Mouse (Mus musculus): ENCODE results near the gene Vash2. TPM values are rescaled to one million over a fixed set of nuclear protein-coding genes. Genes with fewer than 3 reads are reported as not detected.

Gene Vash2
- polyA plus RNA-seq, 1 experiment from 2014 or later: 66.2 TPM

DNA sequence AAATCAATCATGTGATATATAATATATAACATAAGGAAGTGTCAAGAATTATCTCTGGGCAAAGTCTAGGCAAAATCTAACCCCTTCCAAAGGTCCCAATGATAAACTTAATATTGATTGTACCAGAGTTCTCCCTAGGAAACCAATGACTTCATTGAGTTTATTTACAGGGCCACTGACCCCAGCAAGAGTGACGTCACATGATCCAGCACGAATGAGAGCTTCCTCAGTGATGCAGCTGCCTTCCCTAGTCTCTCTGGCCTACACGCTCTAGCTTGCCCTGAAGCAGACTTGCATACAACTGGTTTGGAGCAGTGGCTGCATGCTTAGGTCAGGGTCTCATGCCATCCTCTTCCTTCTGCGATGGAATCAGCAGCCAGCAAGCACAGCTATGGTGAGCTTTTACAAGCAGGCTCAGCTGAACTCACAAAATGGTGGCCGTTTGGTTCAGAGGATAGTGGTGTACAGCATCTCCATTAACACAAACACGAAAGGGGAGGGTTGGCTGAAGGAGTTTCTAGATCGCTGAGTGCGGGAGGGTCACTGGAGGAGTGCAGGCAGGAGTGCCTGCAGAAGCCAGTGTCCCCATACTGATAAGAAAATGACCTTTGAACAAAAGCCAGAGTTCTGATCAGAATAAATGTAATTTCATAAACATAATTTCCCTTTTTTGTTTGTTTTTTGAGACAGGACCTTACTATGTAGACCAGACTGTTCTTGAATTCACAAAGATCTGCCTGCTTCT is 59.2 kb downstream of the Vash2 start:
- H3K9me3 ChIP-seq (replicated peaks; ENCODE audit: control insufficient read depth, low read length): no peaks in the 10 kb centered on the region
- H3K27ac ChIP-seq (ENCODE audit: low read depth, low read length): no peak overlapping the region
- H3K4me3 ChIP-seq (ENCODE audit: low read depth, low read length): no peak overlapping the region
- no peak for ATAC-seq (replicated peaks; ENCODE audit: insufficient number of reproducible peaks, low FRiP score, low TSS enrichment)
- H3K4me1 ChIP-seq (ENCODE audit: control insufficient read depth, insufficient read depth, low read length): no peaks in the 10 kb centered on the region
- WGBS (ENCODE audit: insufficient replicate concordance): 70% methylated on average over 8 of the region's 8 CpGs
- no peaks in the 10 kb centered on the region for H3K27me3 ChIP-seq (ENCODE audit: control insufficient read depth, insufficient read depth, low read length)
- H3K9ac ChIP-seq (ENCODE audit: low read depth, low read length): no peak overlapping the region
- H3K4me2 ChIP-seq: no peak overlapping the region
- H3K36me3 ChIP-seq (ENCODE audit: control insufficient read depth, insufficient read depth, low read length): no peaks in the 10 kb centered on the region

DNA sequence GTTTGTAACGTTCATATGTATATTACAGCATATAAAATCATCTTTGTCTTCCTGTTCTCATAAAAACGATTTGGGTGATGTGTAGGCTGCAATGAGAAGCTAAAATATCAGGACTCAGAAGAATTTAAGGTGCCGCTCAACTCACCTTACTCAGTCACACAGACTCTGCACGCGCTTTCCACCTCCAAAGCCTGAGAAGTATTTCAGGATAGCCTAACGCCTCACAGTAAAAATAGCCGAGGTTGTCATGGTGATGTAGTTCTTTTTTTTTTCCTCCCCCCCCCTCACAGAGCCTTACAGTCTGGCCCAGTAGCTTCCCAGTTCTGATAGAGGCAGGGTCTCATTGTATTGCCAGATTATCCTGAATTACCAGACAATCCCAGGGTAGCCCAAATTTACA is 60.2 kb downstream of the Vash2 start:
- Histone ChIP-seq H3K4me3 (ENCODE audit: low read depth, low read length) (no peak overlapping the region), H3K4me1 (ENCODE audit: control insufficient read depth, insufficient read depth, low read length) (no peaks in the 10 kb centered on the region), H3K9ac (ENCODE audit: low read depth, low read length) (no peak overlapping the region), H3K9me3 (replicated peaks; ENCODE audit: control insufficient read depth, low read length) (no peaks in the 10 kb centered on the region), H3K27me3 (ENCODE audit: control insufficient read depth, insufficient read depth, low read length) (no peaks in the 10 kb centered on the region), H3K36me3 (ENCODE audit: control insufficient read depth, insufficient read depth, low read length) (no peaks in the 10 kb centered on the region), H3K4me2 (no peak overlapping the region), H3K27ac (ENCODE audit: low read depth, low read length) (no peak overlapping the region)
- no peak for ATAC-seq (replicated peaks; ENCODE audit: insufficient number of reproducible peaks, low FRiP score, low TSS enrichment)
- 48% methylated on average over 7 of the region's 7 CpGs for WGBS (ENCODE audit: insufficient replicate concordance)

DNA sequence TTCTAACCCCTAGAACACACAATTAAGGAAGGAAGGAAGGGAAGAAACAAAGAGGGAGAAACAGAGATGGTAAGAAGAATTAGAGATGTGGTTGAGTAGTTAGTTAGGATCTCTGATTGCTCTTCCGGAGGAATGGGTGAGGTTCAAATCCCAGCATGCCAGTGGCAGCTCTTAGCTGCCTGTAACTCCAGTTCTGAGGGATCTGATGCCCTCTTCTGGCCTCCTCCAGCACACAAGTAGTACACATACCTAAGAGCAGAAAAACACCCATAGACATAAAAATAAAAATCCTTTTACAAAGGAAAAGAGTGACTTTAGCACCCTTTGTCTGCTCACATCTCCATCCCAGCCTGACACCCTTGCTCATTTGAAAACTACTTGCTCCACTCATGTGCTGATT is 66.5 kb downstream of the Vash2 start:
- Histone ChIP-seq H3K9me3 (replicated peaks; ENCODE audit: control insufficient read depth, low read length) (no peaks in the 10 kb centered on the region), H3K4me2 (no peak overlapping the region; the same call in 1 of the 2 replicates), H3K36me3 (ENCODE audit: control insufficient read depth, insufficient read depth, low read length) (no peaks in the 10 kb centered on the region), H3K27me3 (ENCODE audit: control insufficient read depth, insufficient read depth, low read length) (no peaks in the 10 kb centered on the region), H3K4me3 (ENCODE audit: low read depth, low read length) (no peak overlapping the region), H3K27ac (ENCODE audit: low read depth, low read length) (no peak overlapping the region), H3K4me1 (ENCODE audit: control insufficient read depth, insufficient read depth, low read length) (peaks cover 5% of the 10 kb centered on the region; the same call in 1 of the 2 replicates), H3K9ac (ENCODE audit: low read depth, low read length) (no peak overlapping the region)
- ATAC-seq (replicated peaks; ENCODE audit: insufficient number of reproducible peaks, low FRiP score, low TSS enrichment): no peak
- 36% methylated on average over 1 of the region's 1 CpGs for WGBS (ENCODE audit: insufficient replicate concordance)

DNA sequence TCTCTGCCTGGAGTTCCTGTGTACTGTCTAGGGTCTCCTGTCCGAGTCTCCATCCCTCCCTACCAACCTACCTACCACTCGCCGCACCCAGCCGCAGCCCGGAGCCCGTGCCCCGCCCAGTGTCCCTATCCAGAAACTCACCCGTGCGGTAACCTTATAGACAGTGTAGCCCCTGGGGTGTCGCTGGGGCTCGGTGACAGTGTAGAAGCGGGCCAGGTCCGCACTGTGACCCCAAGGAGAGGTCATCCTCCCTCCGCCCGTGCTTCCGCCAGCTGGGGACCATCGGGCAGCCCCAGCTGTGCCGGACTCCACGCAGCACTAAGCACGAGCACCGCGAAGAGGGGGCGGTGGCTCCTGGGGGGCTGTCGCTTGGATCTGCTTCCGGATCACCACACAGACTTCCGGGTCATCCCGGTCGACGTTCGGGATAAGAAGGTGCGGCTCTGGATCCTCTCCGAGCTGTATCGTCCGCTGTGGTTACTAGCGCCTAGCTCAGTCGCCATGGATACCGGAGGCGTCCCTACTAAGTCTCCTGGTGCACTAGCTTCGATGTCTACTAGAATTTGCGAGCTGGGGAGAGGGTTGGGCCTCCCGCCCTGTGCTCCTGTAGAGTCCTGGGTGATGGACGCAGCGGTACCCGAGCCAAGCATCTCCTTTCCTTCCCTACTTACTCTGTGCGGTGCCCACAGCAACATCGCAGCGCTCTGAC is 67.5 kb downstream of the Vash2 start, which contains the start of gene Rps6kc1:
Gene Rps6kc1, minus strand, starts transcription at position 356 of the 709 bp plus-strand sequence.
- peak within 1 kb of the TSS; percentile 89 for H3K9ac ChIP-seq (ENCODE audit: low read depth, low read length)
- peak within 1 kb of the TSS; percentile 94 for H3K4me2 ChIP-seq
- peaks cover 5% of the 10 kb centered on the region; the same call in 1 of the 2 replicates for H3K4me1 ChIP-seq (ENCODE audit: control insufficient read depth, insufficient read depth, low read length)
- peak within 1 kb of the TSS; percentile 96 for H3K4me3 ChIP-seq (ENCODE audit: low read depth, low read length)
- peak within 1 kb of the TSS; percentile 15; the same call in 1 of the 2 replicates for H3K27ac ChIP-seq (ENCODE audit: low read depth, low read length)
- H3K36me3 ChIP-seq (ENCODE audit: control insufficient read depth, insufficient read depth, low read length): no peaks in the 10 kb centered on the region
- H3K27me3 ChIP-seq (ENCODE audit: control insufficient read depth, insufficient read depth, low read length): no peaks in the 10 kb centered on the region
- no peaks in the 10 kb centered on the region for H3K9me3 ChIP-seq (replicated peaks; ENCODE audit: control insufficient read depth, low read length)
- peak; percentile 88 for ATAC-seq (replicated peaks; ENCODE audit: insufficient number of reproducible peaks, low FRiP score, low TSS enrichment)
- WGBS (ENCODE audit: insufficient replicate concordance): under 1% methylated on average over 47 of the region's 47 CpGs

DNA sequence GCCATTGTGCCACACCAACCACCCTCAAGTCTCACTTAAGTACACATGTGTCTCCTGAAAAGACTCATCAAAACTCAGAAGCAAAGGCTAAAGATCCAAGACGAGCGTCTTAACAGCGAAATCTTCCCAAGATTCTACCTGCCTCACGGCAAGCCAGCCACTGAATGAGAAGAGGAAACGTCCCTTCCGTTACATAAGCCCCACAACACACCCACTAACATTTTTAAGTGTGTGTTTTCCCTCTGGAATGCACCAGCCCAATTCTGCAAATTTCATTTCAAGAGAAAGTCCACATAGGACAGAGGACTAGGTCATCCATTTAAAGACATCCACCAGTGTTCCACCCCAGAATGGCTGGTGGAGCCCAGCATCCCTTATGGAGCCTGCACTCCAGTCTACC is 68.3 kb downstream of the Vash2 start:
- peak overlapping the region; percentile 89 for H3K9ac ChIP-seq (ENCODE audit: low read depth, low read length)
- H3K27me3 ChIP-seq (ENCODE audit: control insufficient read depth, insufficient read depth, low read length): no peaks in the 10 kb centered on the region
- no peaks in the 10 kb centered on the region for H3K9me3 ChIP-seq (replicated peaks; ENCODE audit: control insufficient read depth, low read length)
- H3K27ac ChIP-seq (ENCODE audit: low read depth, low read length): no peak overlapping the region
- peak overlapping the region; percentile 94 for H3K4me2 ChIP-seq
- peak overlapping the region; percentile 96 for H3K4me3 ChIP-seq (ENCODE audit: low read depth, low read length)
- ATAC-seq (replicated peaks; ENCODE audit: insufficient number of reproducible peaks, low FRiP score, low TSS enrichment): no peak
- H3K4me1 ChIP-seq (ENCODE audit: control insufficient read depth, insufficient read depth, low read length): peaks cover 5% of the 10 kb centered on the region; the same call in 1 of the 2 replicates
- WGBS (ENCODE audit: insufficient replicate concordance): 70% methylated on average over 6 of the region's 6 CpGs
- H3K36me3 ChIP-seq (ENCODE audit: control insufficient read depth, insufficient read depth, low read length): no peaks in the 10 kb centered on the region

DNA sequence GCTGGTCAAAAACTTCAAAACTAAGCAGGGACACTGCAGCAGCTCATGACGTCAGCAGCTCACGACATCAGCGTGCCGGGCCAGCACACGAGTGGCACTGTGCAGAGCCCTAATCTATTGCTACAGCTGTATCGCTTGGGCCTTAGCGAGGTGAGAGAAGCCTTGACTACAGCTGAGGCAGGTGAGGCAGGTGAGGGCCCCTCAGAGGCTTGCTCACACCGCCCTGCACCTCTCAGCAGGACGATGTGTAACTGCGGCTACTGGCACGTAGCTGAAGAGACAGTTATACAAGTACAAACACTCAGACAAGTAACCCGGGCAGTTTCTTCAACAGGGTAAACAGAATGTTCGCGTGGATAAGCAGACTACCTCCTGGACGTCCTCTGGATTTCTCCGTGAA is 74.4 kb downstream of the Vash2 start:
- H3K27ac ChIP-seq (ENCODE audit: low read depth, low read length): no peak overlapping the region
- WGBS (ENCODE audit: insufficient replicate concordance): 91% methylated on average over 16 of the region's 16 CpGs

DNA sequence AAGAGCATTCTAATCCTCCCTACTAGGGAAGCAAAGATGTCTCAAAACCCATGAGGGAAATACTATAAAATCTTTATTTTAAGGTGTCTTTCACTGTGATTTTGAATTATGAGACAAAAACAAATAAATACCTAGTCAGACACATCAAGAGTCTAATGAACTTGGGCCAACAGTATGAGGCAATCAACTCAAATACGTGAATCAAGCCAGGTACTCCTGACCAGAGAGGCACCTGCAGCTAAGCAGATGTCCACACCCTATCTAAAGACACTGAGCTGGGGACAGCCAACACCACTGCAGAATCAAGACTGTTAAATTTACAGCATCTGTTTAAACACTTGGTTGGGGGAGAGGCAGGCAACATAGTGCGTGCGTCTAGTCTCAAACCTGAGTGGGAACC is 75.0 kb downstream of the Vash2 start:
- Histone ChIP-seq H3K4me1 (ENCODE audit: control insufficient read depth, insufficient read depth, low read length) (no peaks in the 10 kb centered on the region), H3K27ac (ENCODE audit: low read depth, low read length) (no peak overlapping the region), H3K9ac (ENCODE audit: low read depth, low read length) (no peak overlapping the region), H3K36me3 (ENCODE audit: control insufficient read depth, insufficient read depth, low read length) (peaks cover 5% of the 10 kb centered on the region; the same call in 1 of the 2 replicates), H3K9me3 (replicated peaks; ENCODE audit: control insufficient read depth, low read length) (no peaks in the 10 kb centered on the region), H3K27me3 (ENCODE audit: control insufficient read depth, insufficient read depth, low read length) (no peaks in the 10 kb centered on the region), H3K4me3 (ENCODE audit: low read depth, low read length) (no peak overlapping the region), H3K4me2 (no peak overlapping the region)
- no peak for ATAC-seq (replicated peaks; ENCODE audit: insufficient number of reproducible peaks, low FRiP score, low TSS enrichment)
- 91% methylated on average over 3 of the region's 3 CpGs for WGBS (ENCODE audit: insufficient replicate concordance)

More for the DNA sequence above, 74.4 kb downstream of the Vash2 start:
- no peak for ATAC-seq (replicated peaks; ENCODE audit: insufficient number of reproducible peaks, low FRiP score, low TSS enrichment)
- Histone ChIP-seq H3K9ac (ENCODE audit: low read depth, low read length) (no peak overlapping the region), H3K27me3 (ENCODE audit: control insufficient read depth, insufficient read depth, low read length) (no peaks in the 10 kb centered on the region), H3K4me1 (ENCODE audit: control insufficient read depth, insufficient read depth, low read length) (no peaks in the 10 kb centered on the region), H3K9me3 (replicated peaks; ENCODE audit: control insufficient read depth, low read length) (no peaks in the 10 kb centered on the region), H3K4me2 (no peak overlapping the region), H3K4me3 (ENCODE audit: low read depth, low read length) (no peak overlapping the region), H3K36me3 (ENCODE audit: control insufficient read depth, insufficient read depth, low read length) (peaks cover 5% of the 10 kb centered on the region; the same call in 1 of the 2 replicates)

DNA sequence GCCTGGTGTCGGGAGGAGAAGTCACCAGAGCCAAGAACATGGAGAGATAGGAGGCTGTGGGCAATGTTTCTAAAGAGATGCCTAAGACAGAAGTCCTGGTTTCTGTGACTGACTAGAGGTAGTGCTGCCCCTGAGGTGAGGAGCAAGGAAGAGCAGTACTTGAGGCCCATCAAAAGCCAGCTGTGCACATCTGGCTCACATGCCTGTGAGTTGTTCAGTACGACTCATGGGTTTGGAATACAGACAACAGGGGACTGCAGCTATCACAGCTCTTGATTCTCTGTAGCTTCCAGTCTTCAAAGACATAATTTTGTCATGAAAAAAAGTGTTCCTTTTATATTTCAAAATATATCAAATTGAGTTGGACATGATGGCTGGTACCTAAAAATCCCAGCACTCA is 78.0 kb downstream of the Vash2 start:
- H3K4me1 ChIP-seq (ENCODE audit: control insufficient read depth, insufficient read depth, low read length): no peaks in the 10 kb centered on the region
- H3K36me3 ChIP-seq (ENCODE audit: control insufficient read depth, insufficient read depth, low read length): peaks cover 8% of the 10 kb centered on the region
- no peaks in the 10 kb centered on the region for H3K27me3 ChIP-seq (ENCODE audit: control insufficient read depth, insufficient read depth, low read length)
- 64% methylated on average over 2 of the region's 2 CpGs for WGBS (ENCODE audit: insufficient replicate concordance)
- no peaks in the 10 kb centered on the region for H3K9me3 ChIP-seq (replicated peaks; ENCODE audit: control insufficient read depth, low read length)
- no peak overlapping the region for H3K27ac ChIP-seq (ENCODE audit: low read depth, low read length)
- H3K4me3 ChIP-seq (ENCODE audit: low read depth, low read length): no peak overlapping the region
- no peak overlapping the region for H3K4me2 ChIP-seq
- ATAC-seq (replicated peaks; ENCODE audit: insufficient number of reproducible peaks, low FRiP score, low TSS enrichment): no peak
- H3K9ac ChIP-seq (ENCODE audit: low read depth, low read length): no peak overlapping the region
